Mouse (Mus musculus) heart, adult 11 months (tissue): ENCODE results near the gene Fat1.

ENCODE experiments used
- DNase-seq: peaks from one replicate; pipeline ENCODE4 v3.0.0; 2022

The Fat1 gene

GRCm38 (mm10) chr8:45070949-45071348 lies 135.7 kb downstream of the Fat1 start:
- peak; percentile 33 for DNase-seq

- DNase-seq, result no peak
These were observed 145.6 kb downstream of the Fat1 start for GRCm38 (mm10) chr8:45080850-45081249.

- no peak for DNase-seq
These were observed 158.4 kb downstream of the Fat1 start for GRCm38 (mm10) chr8:45093599-45093998.
